Mouse (Mus musculus) ovary, adult 10 weeks (tissue): ENCODE measurements around the gene Mrps17. TPM values are rescaled to one million over a fixed set of nuclear protein-coding genes. Genes with fewer than 3 reads are reported as not detected.

ENCODE experiments used
- polyA plus RNA-seq: library from polyadenylated mRNA; stranded (reverse); fragments of 350-450 nt; fragmentation: Illumina TruSeq; extraction: RNeasy Lipid Tissue Mini Kit (QIAGEN cat#74804); gene quantifications from one replicate; pipeline ENCODE4 v1.2.3, GENCODE M21; 2014

Mrps17 gene
- 78.4 TPM for polyA plus RNA-seq

GRCm38 (mm10) chr5:129715326-129715861, at the start of gene Mrps17:
TSS of gene Mrps17 (plus strand) at chr5:129715497.

DNA sequence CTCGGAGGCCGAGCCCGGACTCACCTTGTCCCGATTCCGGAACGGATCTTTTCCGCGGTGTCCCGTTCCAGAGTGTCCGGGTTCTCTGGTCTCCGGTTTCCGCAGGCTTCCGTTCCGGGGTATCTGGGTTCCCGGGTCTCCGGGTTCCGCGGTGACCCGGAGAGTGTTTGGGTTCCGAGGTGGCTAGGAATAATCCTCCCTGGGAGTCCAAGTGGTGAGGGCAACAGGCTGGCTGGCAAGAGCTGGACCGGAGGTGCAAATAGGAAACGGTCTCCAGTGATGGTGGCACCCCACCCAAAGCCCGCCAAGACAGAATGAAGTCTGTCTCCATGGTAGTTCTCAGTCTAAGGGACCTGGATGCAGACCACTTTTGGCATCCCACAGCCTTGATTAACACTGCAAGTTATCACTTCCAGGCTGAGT, 45.2 kb upstream of the Mrps17 start, which contains the start of gene Zfp11:
Gene Zfp11 (minus strand): TSS at position 64 of the 423 bp plus-strand sequence.

DNA sequence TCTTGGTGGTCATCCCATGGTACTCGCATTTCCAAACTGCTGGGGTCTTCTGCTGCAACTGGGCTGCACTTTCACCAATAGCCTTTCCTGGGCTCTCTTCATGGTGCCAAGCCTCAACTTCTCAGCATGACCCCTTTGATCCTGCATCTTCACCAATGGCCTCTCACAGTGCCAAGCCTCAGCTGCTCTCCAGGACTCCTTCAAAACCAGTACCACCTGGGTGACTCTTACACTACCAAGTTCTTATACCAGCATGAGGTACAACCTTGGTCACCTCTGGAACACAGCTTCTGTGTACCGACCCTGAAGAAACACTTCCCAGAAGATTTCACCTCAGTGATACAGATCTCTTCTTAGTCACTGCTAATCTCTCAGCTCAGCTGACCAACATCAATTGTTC, 6.9 kb upstream of the Mrps17 start, which contains the start of gene Sept14:
Gene Sept14 (minus strand): TSS at position 101 of the 400 bp plus-strand sequence.

DNA sequence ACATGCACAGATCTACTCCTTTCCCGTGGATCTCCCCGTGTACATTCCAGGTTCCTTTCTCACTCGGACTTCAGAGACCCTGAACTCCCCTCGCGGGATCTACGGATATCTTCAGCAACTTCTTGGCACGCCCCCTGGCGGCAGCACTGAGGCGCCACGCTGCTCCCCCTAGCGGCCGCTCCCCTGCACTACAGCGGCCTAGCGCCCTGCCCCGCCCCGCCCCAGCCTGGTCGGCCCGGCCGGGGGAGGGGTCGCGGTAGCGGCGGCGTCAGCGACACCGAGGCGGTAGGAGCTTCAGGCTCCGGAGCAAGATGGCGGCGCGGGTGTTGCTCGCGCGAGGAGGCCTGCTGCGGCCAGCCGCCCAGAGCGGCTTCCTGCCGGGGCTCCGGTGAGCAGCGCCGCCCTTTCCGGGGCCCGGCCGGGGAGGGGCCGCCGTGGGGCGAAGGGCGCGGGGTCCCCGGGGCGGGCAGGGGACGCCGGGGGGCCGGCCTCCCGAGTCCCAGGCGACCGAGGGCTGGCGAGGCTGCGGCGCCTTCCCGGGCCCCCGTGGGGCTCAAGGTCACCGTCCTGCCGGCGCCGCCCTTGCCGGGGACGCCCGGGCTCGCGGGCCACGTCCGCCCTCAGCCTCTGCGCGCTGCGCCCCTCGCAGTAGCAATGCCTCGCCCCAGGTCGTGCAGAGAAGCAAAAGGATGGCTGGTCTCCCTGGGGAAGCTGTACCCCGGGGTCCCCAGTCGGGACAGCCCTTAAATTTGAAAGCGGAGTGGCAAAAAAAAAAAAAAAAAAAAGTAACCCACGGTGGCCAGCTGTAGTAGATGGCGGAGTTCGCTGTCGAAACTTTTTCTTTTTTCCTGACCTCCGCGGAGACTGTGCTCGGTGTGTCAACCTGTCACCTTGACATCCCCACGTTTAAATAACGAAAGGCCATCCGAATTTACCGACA, 9.8 kb downstream of the Mrps17 start, which contains the start of gene Nipsnap2:
Gene Nipsnap2 (plus strand): TSS at position 230 of the 940 bp plus-strand sequence.

Other genes with a start within 250 kb of the Mrps17 start
- gene Sfswap, start 214.3 kb upstream of the Mrps17 start, polyA plus RNA-seq = 25.1 TPM
- 0.26 TPM for gene Mmp17, start 131.3 kb upstream of the Mrps17 start, polyA plus RNA-seq
- 6.6 TPM for gene Zfp11, start 45.4 kb upstream of the Mrps17 start, polyA plus RNA-seq
- not detected for gene Sept14, start 7.0 kb upstream of the Mrps17 start, polyA plus RNA-seq
- gene Nipsnap2, start 9.6 kb downstream of the Mrps17 start, polyA plus RNA-seq = 68.7 TPM
- gene Psph, start 72.0 kb downstream of the Mrps17 start, polyA plus RNA-seq = 5.0 TPM
- gene Sumf2, start 131.5 kb downstream of the Mrps17 start, polyA plus RNA-seq = 6.5 TPM
- 369 TPM for gene Chchd2, start 172.0 kb downstream of the Mrps17 start, polyA plus RNA-seq
- gene Zbed5, start 180.2 kb downstream of the Mrps17 start, polyA plus RNA-seq = 18.1 TPM
- 0.54 TPM for gene Phkg1, start 183.1 kb downstream of the Mrps17 start, polyA plus RNA-seq
- 2.2 TPM for gene Nupr1l, start 193.0 kb downstream of the Mrps17 start, polyA plus RNA-seq
- gene Vkorc1l1, start 226.5 kb downstream of the Mrps17 start, polyA plus RNA-seq = 90.0 TPM